Mouse (Mus musculus) spleen, postnatal 14 days (tissue): ENCODE data around the gene Smoc2.

ENCODE experiments used
- DNase-seq, 2 experiments: peaks; one replicate each; pipeline ENCODE4 v3.0.0; 2021 to 2022; ENCODE audit warnings: low spot score in 2 of 2

Smoc2 gene

DNA sequence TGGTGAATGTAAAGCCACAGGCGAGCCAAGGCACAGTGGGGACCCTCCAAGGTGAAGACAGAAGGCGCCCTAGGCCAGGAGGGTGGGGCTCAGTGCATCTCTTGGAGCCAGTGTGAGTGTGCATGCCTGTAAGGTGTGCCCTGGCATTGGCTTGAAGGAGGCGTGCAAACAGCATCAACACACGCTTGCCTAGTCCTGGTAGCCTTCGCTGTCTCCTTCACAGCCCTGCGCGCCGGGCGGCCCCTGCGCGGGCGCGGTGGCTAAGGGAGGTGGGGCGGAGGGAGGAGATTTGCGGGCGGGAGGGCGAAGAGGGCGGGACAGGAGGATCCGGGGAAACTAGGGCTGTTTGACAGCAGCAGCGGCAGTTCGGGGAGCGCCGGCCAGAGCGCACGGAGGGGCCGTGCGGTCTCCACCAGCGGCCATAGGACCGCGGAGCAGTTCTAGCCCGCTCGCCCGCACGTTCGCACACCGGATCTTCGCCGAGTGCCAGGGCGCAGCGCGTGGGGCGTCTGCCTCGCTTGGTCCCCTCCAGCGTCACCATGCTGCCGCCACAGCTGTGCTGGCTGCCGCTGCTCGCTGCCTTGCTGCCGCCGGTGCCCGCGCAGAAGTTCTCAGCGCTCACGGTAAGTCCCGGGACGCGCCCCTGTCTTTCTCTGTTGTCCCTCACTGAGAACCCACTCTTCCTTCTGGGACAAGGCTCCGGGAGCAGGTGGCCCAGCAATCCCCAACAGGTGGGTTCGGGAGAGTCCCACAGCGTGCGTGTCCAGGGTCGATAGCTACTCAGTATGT lies at the start of gene Smoc2:
Gene Smoc2, plus strand, starts transcription at position 330 of the 789 bp plus-strand sequence.
- DNase-seq = no peak

DNA sequence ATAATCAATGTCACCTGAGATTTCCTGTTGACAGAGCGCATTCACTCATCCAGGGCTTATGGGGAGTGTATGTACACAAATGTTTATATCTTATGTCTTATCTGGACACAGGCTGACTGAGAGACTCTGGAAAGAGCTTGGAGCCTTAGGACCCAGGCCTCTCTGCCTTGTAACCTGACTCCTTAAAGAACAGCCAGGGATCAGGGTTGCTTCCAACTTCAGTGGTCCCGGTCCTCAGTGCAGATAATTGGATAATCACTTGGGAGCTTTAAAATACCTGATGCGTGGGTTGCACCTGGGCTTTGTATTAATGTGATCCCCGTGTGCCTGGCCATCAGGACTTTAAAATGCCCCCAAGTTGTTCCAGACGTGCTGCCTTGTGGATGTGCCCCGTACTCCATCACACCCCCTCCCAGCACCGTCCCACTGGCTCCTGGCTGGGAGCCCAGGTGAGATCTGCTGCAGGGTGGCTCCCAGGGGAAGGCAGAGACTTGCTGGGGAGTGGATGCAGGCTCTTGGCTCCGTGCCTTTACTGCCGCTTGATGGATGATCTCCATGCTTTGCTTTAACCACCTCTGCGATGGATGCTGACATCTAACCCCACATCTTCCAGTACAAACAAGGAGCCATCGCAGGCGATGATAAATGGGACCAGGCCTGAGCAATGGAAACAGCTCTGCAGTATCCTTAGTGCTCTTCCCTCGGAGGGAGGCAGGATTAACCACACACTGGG lies 48.4 kb upstream of the Smoc2 start:
- no peak for DNase-seq

DNA sequence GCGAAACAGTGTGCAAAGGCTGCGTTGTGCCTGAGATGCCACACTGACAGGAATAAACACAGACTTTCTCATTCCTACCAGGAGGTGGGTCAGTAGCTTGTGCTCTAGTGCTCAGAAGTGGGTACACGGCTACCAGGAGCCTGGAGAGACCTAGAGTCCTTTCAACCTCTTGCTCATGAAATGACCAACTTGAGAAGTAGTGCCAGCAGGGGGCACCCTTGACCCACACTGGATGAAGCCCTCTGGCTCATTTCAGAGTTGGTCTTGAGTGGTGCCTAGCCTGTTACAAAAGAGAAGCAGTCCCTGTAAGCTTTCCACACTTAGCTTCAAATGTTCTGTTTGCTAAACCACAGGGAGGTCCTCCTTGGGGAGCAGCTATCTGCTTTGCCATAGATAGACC lies 46.7 kb upstream of the Smoc2 start:
- DNase-seq = peak in 1 of 2 experiments; percentile 11

DNA sequence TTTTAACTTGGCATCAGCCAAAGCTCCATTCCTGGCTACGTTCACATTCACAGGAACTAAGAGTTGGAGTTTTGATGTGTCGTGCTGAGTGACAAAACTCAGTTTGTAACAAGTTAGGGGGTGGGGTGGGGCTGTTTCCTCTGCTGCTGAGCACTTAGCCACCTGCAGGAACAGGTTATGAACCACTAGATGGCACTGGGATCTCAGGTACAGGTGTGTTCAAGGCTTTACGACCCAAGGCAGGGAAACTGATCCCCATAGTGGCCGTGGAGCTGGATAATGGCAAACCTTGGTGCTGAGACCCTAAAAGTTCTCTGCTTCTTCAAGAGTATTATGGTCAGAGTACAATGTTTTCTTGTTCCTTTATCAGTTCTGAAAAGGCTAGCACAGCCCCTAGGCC lies 45.6 kb upstream of the Smoc2 start:
- no peak for DNase-seq

DNA sequence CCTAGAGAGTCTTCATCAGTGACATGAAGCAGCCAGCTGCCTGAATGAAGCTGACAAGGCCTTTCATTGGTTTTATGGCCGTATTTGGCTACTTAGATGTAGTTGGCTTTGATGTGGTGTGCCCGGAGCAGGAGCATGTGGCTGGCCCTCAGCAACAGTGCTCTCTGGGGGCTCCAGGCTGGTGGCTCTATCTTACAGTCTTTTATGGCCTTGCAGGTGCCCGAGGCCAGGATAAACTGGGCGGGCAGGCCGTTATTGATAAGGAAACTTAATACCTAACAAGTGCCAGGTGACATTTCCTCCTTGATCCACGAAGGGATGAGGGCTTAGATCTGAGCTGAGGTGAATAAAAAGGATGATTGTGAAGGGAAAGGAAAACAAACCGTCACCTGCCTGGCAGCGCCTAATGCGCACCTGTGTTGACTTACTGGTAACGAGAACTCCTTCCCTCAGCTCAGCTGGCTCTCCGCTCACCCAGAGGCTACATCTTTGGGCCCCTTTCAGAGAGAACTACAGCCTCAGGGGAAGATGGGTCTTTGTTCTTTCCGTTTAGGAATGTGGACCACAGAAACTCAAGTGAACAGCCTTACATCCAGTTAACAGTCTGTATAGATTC lies 44.4 kb upstream of the Smoc2 start:
- DNase-seq = no peak

DNA sequence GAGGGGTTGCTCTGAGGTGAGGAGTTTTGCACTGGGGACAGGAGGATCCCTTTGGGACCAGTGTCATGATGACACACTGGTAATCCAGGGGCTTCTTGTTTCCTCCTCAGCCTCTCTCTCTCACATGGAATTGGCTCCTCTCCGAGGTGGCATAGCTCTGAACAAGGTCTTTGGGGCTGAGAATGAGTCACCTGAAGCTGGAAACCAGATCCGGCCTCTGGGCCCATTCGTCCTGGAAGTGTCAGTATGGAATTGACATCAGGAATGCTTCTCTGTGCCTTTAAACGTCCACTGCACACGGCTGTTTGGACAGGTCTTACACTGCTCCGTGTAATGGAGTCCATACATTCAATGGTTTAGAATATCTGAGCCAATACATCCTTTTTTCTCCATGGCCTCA lies 42.2 kb upstream of the Smoc2 start:
- DNase-seq = no peak

DNA sequence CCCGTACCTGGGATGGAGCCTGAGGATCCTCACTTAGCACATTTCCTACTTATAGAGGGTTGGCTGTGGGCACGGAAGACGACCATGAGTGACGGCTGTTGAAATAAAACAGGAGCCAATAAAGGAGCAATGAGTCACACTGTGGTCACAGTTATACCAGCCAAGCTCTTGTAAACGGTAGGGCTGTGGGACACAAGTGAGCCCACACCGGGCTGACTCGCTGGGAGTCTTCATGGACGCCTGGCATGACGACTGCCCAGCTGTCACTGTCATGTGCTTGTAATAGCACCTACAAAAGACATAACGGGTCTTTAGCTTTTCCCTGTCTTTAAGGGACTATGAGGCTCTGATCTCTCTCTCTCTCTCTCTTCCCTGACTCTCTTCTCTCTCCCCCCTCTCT lies 39.3 kb upstream of the Smoc2 start:
- DNase-seq = no peak

DNA sequence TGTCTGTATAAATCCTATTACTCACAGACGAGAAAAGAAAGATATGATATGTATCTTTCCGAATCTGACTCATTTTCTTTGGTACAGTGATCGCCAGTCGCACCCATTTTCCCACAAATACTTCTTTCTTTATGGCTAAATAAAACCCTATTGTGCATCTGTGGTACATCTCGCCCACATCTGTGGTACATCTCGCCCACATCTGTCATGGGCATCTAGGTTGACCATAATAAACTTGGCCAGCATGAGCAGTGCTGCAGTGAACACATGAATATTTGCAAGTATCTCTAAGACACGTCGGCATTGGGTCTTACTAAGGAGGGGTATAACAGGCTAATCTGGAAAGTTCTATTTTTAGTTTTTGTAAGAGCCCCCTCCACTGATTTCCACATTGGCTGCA lies 36.7 kb upstream of the Smoc2 start:
- DNase-seq = no peak

DNA sequence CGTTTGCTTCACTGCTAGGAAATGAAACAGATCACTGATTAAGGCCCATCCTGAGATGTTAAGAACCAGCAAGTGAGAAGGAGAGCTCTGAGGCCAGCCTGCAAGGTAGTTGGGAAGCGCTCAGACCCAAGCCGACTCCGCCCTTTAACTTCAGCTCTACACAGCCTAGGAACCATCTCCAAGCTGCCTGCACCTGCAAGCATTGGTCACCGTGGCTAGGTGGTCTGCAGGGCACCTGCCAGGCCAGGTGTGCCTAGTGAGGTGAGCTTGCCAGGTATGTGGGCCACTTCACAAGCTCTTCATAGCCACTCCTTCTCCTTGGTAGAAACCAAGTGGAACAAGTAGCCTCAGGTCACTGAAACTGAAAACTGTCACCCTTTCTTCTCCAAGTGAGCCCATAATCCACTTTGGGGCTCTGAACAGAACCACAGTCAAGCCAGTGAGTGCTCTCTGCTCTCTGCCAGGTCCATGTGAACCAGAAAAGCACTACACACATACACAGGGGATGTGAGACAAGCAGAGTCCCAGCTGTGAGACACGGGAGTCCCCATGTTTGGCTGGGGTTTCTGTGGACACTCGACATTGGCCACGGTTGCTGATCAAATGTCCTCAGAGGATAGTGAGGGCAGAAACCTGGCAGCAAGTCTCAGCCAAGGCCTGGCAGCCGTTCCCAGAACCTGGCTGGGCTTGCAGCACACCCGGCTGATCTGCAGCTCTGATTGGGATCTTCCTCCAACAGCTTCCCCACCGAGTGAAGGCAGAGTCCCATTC lies 34.9 kb upstream of the Smoc2 start:
- DNase-seq = no peak

DNA sequence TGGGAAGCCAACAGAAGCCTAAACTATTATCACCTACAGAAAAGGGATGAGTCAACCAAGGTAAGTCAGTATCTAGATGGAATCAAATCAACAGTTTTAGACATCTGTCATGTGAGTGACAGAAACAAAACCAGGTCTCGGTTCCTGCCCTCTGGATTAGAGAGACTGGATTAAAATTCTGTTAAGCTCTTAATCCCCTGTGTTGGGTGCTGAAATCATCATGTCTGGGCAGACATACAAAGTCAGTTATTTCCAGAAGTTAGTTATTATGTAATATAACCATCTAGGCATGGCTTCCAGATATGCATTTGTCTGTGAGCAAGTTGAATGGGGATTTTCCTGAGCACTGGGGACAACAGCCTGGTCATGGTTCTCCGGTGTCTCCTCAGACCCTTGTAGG lies 33.0 kb upstream of the Smoc2 start:
- no peak for DNase-seq

DNA sequence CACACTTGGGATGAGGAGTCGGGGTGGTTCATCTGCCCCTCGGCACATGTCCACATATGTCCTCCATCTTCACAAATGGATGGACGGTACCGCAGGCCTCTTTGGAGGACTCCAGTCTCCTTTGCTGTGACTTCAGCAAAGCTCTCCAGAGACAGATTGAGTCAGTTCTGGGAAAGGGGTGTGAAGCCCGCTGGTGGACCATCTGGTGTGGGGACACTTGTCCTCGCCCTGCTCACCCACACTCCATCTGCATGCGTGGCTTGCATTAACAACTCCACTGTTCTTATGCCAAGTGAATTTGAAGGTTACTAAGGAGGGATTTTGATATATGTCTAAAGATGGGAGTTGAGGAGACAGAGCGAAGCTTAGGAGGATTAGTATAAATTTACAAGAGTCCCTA lies 31.4 kb upstream of the Smoc2 start:
- no peak for DNase-seq

DNA sequence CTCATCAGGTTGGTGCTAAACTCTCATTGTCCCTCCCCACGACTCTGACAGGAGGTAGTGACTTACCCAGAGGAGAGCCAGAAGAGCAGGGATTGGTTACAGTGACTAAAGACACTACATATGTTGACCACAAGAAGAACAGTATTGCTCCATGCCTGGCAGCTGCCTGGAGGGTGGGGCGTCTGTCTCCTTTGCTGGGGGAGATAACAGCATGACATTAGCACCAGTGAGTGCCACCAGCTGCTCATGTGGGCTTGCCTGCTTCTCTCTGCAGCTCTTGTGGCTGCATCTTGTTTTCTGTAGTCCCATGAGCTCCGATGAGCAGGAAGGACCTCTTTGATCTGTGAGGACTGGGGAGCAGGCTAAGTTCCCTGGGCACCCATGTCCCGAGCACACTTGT lies 29.7 kb upstream of the Smoc2 start:
- DNase-seq = no peak

DNA sequence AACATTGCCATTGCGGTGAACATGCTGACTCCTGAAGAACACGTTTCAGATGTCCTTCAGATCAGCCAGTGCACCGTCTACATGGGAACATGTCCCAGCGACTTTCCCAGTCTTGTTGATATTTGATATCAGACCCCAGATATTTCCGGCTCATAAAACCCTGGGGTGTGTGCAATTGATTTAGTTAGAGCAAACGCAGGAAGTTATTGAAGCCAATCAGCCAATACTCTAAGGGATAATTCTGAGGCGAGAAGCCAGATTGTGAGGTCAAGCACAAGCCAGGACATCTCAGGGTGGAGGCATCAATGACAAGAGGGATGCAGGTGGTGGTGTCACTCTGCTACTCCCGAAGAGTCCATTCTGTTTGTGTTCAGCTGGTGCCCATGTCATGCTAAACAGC lies 28.9 kb upstream of the Smoc2 start:
- no peak for DNase-seq

DNA sequence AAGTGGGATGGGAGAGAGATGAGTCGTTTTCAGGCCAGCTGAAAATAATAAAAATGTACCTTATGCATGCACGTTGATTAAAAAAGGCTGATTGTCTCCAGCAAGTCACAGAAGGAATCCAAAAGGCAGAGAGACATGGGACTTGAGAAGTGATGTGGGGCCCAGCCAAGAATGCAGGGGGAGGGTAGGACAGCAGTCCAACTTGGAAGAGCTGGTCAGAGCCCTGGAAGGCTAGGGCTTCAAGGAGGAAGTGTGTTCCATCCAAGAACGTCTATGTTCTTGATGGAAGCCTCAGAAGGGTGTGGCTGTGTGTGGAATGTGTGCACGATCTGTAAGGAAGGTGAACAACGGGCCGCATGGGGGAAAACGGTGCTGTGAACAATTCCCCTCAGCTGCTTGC lies 26.9 kb upstream of the Smoc2 start:
- DNase-seq = no peak

DNA sequence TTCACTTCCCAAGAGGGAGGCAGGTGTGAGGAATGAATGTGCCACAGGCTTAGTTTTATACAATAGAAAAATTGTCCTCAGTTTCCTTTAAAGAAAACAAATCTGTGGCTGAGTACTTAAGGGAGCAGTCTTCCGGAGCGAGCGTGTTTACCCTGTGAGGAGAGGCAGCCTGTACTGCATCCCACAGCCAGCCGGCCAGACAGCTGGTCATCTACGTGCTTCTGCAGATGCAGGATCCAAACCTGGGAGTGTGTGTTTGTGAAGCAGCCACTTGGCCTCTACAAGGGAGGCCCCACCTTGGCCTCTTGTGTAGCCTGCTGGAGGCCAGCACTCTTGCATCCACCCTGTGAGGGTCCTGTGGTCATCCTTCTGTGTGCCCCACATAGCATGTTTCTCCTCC lies 24.7 kb upstream of the Smoc2 start:
- no peak for DNase-seq

DNA sequence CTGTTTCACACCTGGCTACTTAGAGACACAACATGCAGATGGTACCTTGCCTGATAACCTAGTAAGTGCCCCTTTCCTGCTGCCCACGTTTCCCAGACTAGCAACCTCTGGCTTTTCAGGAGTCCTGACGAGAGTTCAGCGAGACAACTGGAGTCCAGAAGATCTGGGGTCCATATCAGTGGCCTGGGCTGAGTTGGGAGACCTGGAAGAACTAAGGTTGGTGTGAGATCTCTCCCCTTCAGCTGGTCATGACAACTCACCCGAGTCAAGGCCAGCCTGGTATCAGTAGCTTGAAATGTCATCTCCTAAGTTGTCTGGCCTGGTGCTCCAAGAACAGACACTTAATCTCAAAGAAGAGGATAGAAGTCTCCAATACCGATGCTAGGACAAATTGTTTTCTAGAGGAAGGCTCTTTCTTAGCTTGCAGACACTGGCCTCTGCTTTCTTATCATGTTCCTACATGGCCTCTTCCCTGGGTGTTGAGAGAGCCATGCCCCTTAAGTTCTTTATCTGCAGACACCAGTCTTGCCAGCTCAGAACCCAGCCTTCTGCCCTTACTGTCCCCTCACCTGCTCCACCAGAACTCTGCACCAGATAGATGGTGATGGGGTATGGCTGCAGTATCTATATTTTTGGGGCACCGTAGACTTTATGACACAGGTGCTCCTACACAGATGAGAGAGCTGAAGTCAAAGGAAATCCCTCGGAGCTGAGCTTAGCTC lies 21.3 kb upstream of the Smoc2 start:
- no peak for DNase-seq

DNA sequence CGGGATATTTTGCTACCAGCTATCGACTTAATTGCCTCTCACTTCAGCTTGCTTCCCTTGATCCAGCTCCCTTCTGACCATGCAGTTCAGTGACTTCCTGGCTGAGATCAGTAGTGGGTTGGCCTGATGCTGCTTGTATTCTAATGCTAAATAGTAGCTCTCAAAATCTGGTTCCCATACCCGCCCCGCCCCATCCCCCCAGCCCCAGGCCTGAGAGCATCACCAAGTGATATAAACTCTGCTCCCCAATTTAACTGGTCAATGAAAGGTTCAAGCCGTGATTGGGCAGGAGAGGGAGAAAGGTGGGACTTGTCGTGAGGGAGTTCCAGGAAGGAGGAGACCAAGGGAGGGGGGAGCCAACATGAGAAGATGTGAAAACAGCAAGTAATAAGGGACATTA lies 20.4 kb upstream of the Smoc2 start:
- DNase-seq = no peak

DNA sequence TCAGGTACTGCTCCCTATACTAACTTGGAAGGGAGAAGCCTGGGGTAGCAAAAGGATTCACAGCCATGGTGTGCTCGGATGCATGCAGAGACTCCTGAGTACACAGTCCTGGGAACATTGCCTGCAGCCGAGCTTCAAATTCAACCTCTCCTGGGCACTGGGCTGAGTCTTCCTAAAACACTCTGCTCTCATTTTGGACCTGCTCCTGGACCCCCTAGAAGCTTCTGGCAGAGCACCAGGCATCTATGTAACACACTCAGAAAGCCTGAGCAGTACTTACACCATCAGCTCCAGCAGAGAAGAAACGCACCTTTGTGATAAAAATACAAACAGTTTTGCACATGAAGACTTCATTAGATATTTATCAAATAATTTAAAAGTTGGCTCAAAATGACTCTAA lies 18.3 kb upstream of the Smoc2 start:
- no peak for DNase-seq

DNA sequence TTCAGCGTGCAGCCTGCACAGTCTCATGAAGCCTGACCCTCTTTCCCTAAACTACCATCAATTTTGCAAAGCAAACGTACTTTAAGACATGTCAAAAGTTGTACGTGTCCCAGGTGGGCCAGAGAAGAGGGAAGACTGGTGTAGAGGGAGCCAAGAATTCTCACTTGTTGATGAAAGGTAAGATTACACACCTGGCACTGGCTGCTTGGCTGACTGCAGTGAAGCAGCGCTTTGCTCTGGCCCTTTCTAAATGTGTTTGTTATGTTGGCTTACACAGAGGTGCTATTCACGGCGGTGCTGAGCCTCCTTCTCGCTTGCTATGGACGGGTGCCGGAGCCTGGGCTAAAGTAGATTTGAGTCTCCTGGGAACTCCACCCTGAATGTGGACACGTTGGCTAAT lies 17.1 kb upstream of the Smoc2 start:
- DNase-seq = no peak

DNA sequence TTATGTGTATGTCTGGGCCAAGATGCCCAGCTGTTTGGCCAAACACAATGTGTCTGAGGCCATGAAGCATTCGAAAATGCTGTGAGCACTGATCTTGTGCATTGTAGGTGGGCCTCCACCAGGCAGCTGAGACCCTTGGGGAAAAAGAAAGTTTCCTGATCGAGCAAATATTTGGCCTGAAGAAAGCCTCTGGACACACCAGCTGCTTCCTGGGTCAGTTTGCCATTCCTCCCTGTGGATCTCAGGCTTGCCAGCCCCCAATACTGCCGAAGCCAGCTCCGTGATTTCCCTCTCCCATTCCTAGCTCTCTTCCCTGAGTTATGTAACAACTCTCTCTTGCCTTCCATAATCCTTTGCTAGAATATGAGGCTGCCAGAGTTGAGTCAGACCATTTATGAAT lies 11.3 kb upstream of the Smoc2 start:
- DNase-seq = no peak

DNA sequence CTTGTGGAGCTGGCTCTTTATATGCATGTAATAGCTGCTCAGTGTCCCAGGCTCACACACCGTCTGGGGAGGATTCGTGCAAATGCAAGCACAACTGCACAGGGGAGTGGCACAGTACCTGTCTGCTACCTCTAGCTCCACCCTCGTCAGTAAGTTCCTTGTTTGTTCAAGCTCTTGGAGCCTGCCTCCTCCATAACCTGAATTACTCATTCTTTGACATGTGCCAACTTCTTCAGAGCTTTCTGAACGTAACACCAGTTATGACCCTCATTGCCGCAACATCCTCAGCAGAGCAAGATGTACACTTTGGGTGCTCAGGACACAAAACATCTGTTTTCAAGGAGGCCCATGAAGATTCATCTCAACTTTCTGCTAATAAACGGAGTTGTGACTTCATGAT lies 5.9 kb upstream of the Smoc2 start:
- no peak for DNase-seq

DNA sequence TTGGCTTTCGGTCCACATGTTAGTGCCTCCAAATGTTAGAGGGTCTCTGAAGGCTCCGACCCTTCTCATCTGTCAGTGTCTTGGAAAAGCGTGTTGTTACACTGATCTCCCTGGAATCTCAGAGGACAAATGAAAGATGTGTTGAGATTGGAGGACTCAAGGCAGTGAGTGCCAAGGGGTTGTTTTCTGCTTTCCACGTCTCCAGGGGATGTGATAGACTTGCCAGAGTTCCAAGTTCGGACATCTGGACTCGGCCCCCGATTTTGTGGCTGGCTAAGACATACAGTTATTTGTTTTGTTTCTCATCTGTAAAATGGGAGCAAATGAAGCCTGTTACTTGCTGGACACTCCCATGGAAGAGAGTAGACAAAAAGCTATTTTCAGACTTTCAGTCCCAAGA lies 2.0 kb upstream of the Smoc2 start:
- no peak for DNase-seq
